Mouse (Mus musculus): ENCODE measurements at regions not wholly inside any gene's neighbourhood (a gene's known extent, or its start where the extent isn't known, plus 50 kb on each side); places are given as distances from the start of the nearest gene placed in this dataset.

- DNase-seq (ENCODE audit: low spot score) = no peak
- WGBS = 80% methylated on average over 3 of the region's 3 CpGs
Observed at GRCm38 (mm10) chr14:99788185-99788584, 489.7 kb downstream of the Klf5 start.

GRCm38 (mm10) chr14:99796293-99796692 is 488.2 kb downstream of the Klf12 start:
- DNase-seq (ENCODE audit: low spot score) = no peak
- H3K9me3 ChIP-seq = no peaks in the 10 kb centered on the region
- no peak overlapping the region for H3K27ac ChIP-seq
- H3K27me3 ChIP-seq (ENCODE audit: insufficient read depth, poor library complexity, severe bottlenecking) = no peaks in the 10 kb centered on the region
- no peak overlapping the region for H3K4me3 ChIP-seq
- H3K4me1 ChIP-seq = no peaks in the 10 kb centered on the region
- 64% methylated on average over 4 of the region's 4 CpGs for WGBS
- no peaks in the 10 kb centered on the region for H3K36me3 ChIP-seq

More at GRCm38 (mm10) chr14:99788185-99788584, 489.7 kb downstream of the Klf5 start:
- no peaks in the 10 kb centered on the region for H3K36me3 ChIP-seq
- no peaks in the 10 kb centered on the region for H3K27me3 ChIP-seq (ENCODE audit: insufficient read depth, poor library complexity, severe bottlenecking)
- H3K4me3 ChIP-seq = no peak overlapping the region
- H3K4me1 ChIP-seq = no peaks in the 10 kb centered on the region
- no peaks in the 10 kb centered on the region for H3K9me3 ChIP-seq
- H3K27ac ChIP-seq = no peak overlapping the region

GRCm38 (mm10) chr14:99806052-99806451 is 478.4 kb downstream of the Klf12 start:
- no peak for DNase-seq (ENCODE audit: low spot score)
- Histone ChIP-seq H3K36me3 (no peaks in the 10 kb centered on the region), H3K9me3 (no peaks in the 10 kb centered on the region), H3K4me3 (no peak overlapping the region), H3K27ac (no peak overlapping the region), H3K4me1 (no peaks in the 10 kb centered on the region), H3K27me3 (ENCODE audit: insufficient read depth, poor library complexity, severe bottlenecking) (no peaks in the 10 kb centered on the region)
- 68% methylated on average over 1 of the region's 1 CpGs for WGBS

GRCm38 (mm10) chr14:99806599-99806998 is 477.9 kb downstream of the Klf12 start:
- Histone ChIP-seq H3K4me1 (no peaks in the 10 kb centered on the region), H3K36me3 (no peaks in the 10 kb centered on the region), H3K9me3 (no peaks in the 10 kb centered on the region), H3K27me3 (ENCODE audit: insufficient read depth, poor library complexity, severe bottlenecking) (no peaks in the 10 kb centered on the region), H3K27ac (no peak overlapping the region), H3K4me3 (no peak overlapping the region)
- no peak for DNase-seq (ENCODE audit: low spot score)
- 77% methylated on average over 5 of the region's 5 CpGs for WGBS

GRCm38 (mm10) chr14:99812741-99813485 is 471.6 kb downstream of the Klf12 start:
- Histone ChIP-seq H3K27ac (no peak overlapping the region), H3K4me1 (no peaks in the 10 kb centered on the region), H3K27me3 (ENCODE audit: insufficient read depth, poor library complexity, severe bottlenecking) (no peaks in the 10 kb centered on the region), H3K4me3 (no peak overlapping the region), H3K9me3 (no peaks in the 10 kb centered on the region), H3K36me3 (no peaks in the 10 kb centered on the region)
- no peak for DNase-seq (ENCODE audit: low spot score)
- 34% methylated on average over 6 of the region's 6 CpGs for WGBS

Data from heart, embryonic 10.5 days (tissue).